Mouse (Mus musculus): ENCODE results near the gene Slc3a2.

- TF ChIP-seq CTCF (IDR thresholded peaks at IDR 0.05; ENCODE audit: extremely low read depth, insufficient read depth, low read length) (no peak), POLR2A (IDR thresholded peaks at IDR 0.05; ENCODE audit: extremely low read depth, insufficient read depth, low read length) (no peak)
These were observed 8.3 kb downstream of the Slc3a2 start for GRCm38 (mm10) chr19:8714653-8715481.
